Mouse (Mus musculus) embryonic fibroblast, embryonic 13.5 days (primary cell): Measurements from ENCODE around the gene Slc10a3.

Experiments
- CTCF ChIP-seq: IDR thresholded peaks from 2 replicates; pipeline ENCODE4 v1.5.1; 2011; ENCODE audit warnings: mild to moderate bottlenecking, control low read depth, low read length, moderate library complexity, borderline replicate concordance; ENCODE audit not compliant: insufficient read depth
- POLR2A ChIP-seq: IDR thresholded peaks from 2 replicates; pipeline ENCODE4 v1.6.1; 2011; ENCODE audit warnings: low read depth, mild to moderate bottlenecking, control low read depth, low read length, moderate library complexity

- TF ChIP-seq CTCF: no peak
- no peak for TF ChIP-seq POLR2A
Measured at GRCm38 (mm10) chrX:74384451-74384850, 11.3 kb upstream of the Slc10a3 start.
